Comparison of ENCODE assay signal across 10 mouse cellular contexts in the genomic region with DNA sequence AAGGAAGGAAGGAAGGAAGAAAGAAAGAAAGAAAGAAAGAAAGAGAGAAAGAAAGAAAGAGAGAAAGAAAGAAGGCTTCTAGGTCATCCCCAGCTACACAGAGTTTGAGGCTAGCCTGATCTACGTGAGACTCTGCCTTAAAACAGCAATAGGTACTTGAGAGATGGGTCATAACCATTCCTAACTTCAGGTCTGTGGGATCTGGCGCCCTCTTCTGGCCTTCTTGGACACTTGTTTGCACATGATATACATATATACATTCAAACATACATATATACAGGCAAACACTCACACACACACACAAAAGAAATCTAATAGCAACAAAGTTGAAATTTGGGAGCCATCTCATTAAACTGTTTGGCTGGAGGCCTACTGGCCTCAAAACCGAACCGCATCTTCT. TPM values are rescaled to one million over a fixed set of nuclear protein-coding genes. Genes with fewer than 3 reads are reported as not detected.
DNase-seq lines count a peak whose midpoint lies in the region; TF ChIP-seq lines count a peak whose summit lies in the region.
"Had no signal": no experiment of that assay in that cellular context is flagged by ENCODE, and none has a peak within 500 bp of the region (broad histone marks: within the 10 kb centered on the region; RNA-seq: fewer than 3 reads in every experiment).

No protein-coding gene starts in this region.

- H3K27me3 ChIP-seq in cerebellum, adult 2 months (ENCODE audit: control insufficient read depth, insufficient read depth, low read length), result no peaks in the 10 kb centered on the region

- 0 out of 2 replicates have a peak, but pooled peaks have one; percentile 1 for TF ChIP-seq CTCF in cerebellum, adult 2 months (IDR thresholded peaks at IDR 0.05; ENCODE audit: borderline replicate concordance, insufficient read depth, low read depth, low read length)

- WGBS in cerebellum, adult 2 months, result 74% methylated on average over 4 of the region's 4 CpGs

- H3K4me1 ChIP-seq in cerebellum, adult 2 months (ENCODE audit: control insufficient read depth, insufficient read depth, low read length), result peaks cover 3% of the 10 kb centered on the region; the same call in 1 of the 2 replicates

- no peak overlapping the region for H3K4me3 ChIP-seq in cerebellum, adult 2 months (replicated peaks; ENCODE audit: insufficient read depth, low read depth, low read length)
- H3K4me3 ChIP-seq: midbrain, embryonic 12.5 days had no signal

- intact Hi-C loops in left cerebral cortex, postnatal 4 days (cut with DNase I), result no loop called here

- H3K27ac ChIP-seq in cerebellum, adult 2 months (ENCODE audit: insufficient read depth, low read length), result no peak overlapping the region
- H3K27ac ChIP-seq: midbrain, embryonic 12.5 days had no signal

- no peak for TF ChIP-seq POLR2A in cerebellum, adult 2 months (IDR thresholded peaks at IDR 0.05; ENCODE audit: borderline replicate concordance, insufficient read depth, low read length)

- DNase-seq in cerebellum, adult 2 months, result no peak
- no peak for DNase-seq in cerebellum, postnatal 36 days
- peak; percentile 37 for DNase-seq in left cerebral cortex, postnatal 4 days
- no peak for DNase-seq in left cerebral cortex, adult 11 months (ENCODE audit: low spot score)
- peak; percentile 63 for DNase-seq in MEL-GATA-1-ER (ENCODE audit: extremely low read depth, low read depth)
- peak; percentile 59 for DNase-seq in retina, embryonic 14.5 days (ENCODE audit: low spot score)
- DNase-seq in layer of hippocampus, adult 9-10 months (ENCODE audit: low spot score), result no peak
- no peak for DNase-seq in heart, adult 9 months (ENCODE audit: low spot score in 2 of 2)
- DNase-seq: cerebellum, adult 9-10 months had no signal

RNA-seq across cellular contexts. Expression of a gene that starts 19.3 kb away (rescaled TPM):
- polyA plus RNA-seq in cerebellum, adult 2 months (2012; rRNA removed), result 0.29 TPM in 1 of 2 replicates, not detected in the other
- under 1 TPM; 0.58 to 0.92 TPM for total RNA-seq in left cerebral cortex, postnatal 4 days (2021)

RNA-seq across cellular contexts. Expression of a gene that starts 33.7 kb away (rescaled TPM):
- polyA plus RNA-seq in cerebellum, adult 2 months (2012; rRNA removed), result 2.3 and 3.2 TPM in 2 replicates
- 1 to 10 TPM; 5.8 to 6.3 TPM for total RNA-seq in left cerebral cortex, postnatal 4 days (2021)

RNA-seq across cellular contexts. Expression of a gene that starts 56.0 kb away (rescaled TPM):
- 808 and 827 TPM in 2 replicates for polyA plus RNA-seq in cerebellum, adult 2 months (2012; rRNA removed)
- total RNA-seq in left cerebral cortex, postnatal 4 days (2021), result 100 to 1,000 TPM; 646 to 664 TPM

Comparison
In these comparisons a context has a peak if more than half of its experiments do, and no peak if none do; other contexts are left out.
1. DNase-seq: peak in left cerebral cortex, postnatal 4 days (single experiment), MEL-GATA-1-ER (single experiment) and retina, embryonic 14.5 days (single experiment); none in cerebellum, adult 2 months (0 of 2), cerebellum, postnatal 36 days (0 of 2), left cerebral cortex, adult 11 months (single experiment), layer of hippocampus, adult 9-10 months (single experiment) and heart, adult 9 months (0 of 2).